Mouse (Mus musculus) macrophage (primary cell): ENCODE data around the gene Stox2. TPM values are rescaled to one million over a fixed set of nuclear protein-coding genes. Genes with fewer than 3 reads are reported as not detected.

ENCODE experiments used
- H3K27ac ChIP-seq: fragments of 350-480 bp; formaldehyde crosslinking; 2 replicates; pipeline ENCODE4 v1.9.0; 2021
- H3K36me3 ChIP-seq: fragments of 350-480 bp; formaldehyde crosslinking; 2 replicates; pipeline ENCODE4 v1.9.0; 2021; ENCODE audit errors: inconsistent target
- H3K4me3 ChIP-seq: fragments of 350-480 bp; formaldehyde crosslinking; 2 replicates; pipeline ENCODE4 v1.9.0; 2021; ENCODE audit errors: inconsistent target
- H3K79me2 ChIP-seq: fragments of 350-480 bp; formaldehyde crosslinking; 2 replicates; pipeline ENCODE4 v1.9.0; 2021; ENCODE audit errors: inconsistent target
- WGBS: methylation state at CpG from one replicate; pipeline ENCODE4 v1.1.7; 2026; ENCODE audit warnings: inconsistent platforms; ENCODE audit not compliant: missing documents; 5-methylcytosine and 5-hydroxymethylcytosine counted together
- polyA plus RNA-seq: library from polyadenylated mRNA; stranded (reverse); fragments of 250-400 nt; gene quantifications from 3 replicates; pipeline ENCODE4 v1.2.4, GENCODE M21; 2018; ENCODE audit warnings: inconsistent platforms

Stox2 gene
- polyA plus RNA-seq, 1 experiment from 2014 or later, result not detected

DNA sequence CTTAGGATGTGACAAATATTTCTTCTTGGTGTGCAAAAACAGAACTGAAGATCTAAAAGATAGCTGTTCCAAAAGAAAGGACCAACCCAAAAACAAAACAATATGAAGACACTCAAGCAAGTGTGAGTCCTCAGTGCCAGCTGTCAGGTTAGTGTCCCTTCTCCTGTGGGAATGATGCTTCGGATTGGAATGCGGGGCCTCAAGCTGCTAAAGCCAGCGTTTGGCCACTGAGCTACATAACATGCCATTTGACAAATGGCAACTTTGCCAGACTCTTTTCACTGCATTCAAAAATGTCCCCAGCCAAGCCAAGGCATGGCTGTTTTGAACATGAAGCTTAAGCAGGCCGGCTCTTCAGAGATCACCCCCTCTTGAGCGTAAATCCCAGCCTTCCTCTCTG, 124.9 kb downstream of the Stox2 start:
- Histone ChIP-seq H3K79me2 (no peaks in the 10 kb centered on the region), H3K27ac (no peak overlapping the region), H3K4me3 (no peak overlapping the region), H3K36me3 (no peaks in the 10 kb centered on the region)
- 77% methylated on average over 5 of the region's 5 CpGs for WGBS

DNA sequence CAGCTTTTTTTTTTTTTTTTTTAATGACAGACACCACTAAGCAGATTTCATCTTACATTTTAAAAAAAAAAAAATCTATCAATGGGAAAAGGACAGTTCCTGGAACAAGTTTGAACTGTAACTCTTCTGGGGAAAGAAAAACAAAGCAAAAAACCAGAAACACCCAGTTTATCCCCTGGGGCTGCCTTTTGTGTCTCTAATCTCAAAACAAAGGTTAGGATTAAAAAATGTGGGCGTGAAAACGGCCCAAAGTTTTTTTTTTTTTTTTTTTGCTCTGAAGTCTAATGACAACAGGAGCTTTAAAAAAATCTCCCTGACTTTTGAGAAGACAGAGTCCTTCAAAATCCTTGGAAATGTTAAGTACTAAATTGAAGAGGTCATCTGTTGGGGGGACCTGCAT, 125.5 kb downstream of the Stox2 start:
- Histone ChIP-seq H3K36me3 (no peaks in the 10 kb centered on the region), H3K4me3 (no peak overlapping the region), H3K79me2 (no peaks in the 10 kb centered on the region), H3K27ac (no peak overlapping the region)
- WGBS, result 91% methylated on average over 2 of the region's 2 CpGs

DNA sequence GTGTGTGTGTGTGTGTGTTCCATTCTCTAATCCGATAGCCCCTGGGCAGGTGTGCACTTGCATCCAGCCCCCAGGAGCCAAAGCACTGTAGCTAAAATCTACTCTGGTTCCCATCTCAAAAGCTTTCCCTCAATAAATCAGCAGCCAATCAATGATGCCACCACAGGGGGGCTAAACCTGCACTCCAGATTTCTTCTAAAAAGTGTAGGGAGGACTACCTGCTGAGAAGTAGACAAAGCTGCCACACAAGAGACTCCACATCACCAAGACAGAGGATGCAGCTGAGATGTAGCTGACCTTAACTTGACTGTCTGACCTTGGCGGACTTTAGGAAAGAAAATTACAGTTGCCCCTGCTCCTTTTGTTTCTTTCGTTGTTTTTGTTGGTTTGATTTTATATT, 127.7 kb downstream of the Stox2 start:
- no peaks in the 10 kb centered on the region for H3K79me2 ChIP-seq
- H3K27ac ChIP-seq, result no peak overlapping the region
- no peaks in the 10 kb centered on the region for H3K36me3 ChIP-seq
- H3K4me3 ChIP-seq, result no peak overlapping the region
- 90% methylated on average over 2 of the region's 3 CpGs for WGBS

DNA sequence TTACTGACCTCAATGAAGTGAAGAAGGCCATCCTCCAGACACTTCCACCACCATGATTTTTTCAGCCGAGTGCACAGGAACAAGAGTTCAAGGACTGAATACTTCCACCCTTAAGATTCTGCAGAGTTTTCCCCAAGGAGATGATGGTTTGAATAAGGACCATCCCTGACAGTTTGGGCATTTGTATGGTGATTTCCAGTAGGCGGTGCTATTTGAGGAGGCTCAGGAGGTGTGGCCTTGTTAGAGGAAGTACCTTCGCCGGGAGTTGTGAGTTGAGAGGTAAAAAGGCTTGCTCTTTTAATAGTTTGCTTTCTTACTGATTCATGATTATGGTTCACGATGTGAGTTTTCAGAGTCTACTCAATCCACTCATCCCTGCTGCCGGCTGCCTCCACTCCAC, 138.0 kb downstream of the Stox2 start:
- no peaks in the 10 kb centered on the region for H3K36me3 ChIP-seq
- no peaks in the 10 kb centered on the region for H3K79me2 ChIP-seq
- no peak overlapping the region for H3K4me3 ChIP-seq
- 76% methylated on average over 6 of the region's 6 CpGs for WGBS
- H3K27ac ChIP-seq, result no peak overlapping the region

DNA sequence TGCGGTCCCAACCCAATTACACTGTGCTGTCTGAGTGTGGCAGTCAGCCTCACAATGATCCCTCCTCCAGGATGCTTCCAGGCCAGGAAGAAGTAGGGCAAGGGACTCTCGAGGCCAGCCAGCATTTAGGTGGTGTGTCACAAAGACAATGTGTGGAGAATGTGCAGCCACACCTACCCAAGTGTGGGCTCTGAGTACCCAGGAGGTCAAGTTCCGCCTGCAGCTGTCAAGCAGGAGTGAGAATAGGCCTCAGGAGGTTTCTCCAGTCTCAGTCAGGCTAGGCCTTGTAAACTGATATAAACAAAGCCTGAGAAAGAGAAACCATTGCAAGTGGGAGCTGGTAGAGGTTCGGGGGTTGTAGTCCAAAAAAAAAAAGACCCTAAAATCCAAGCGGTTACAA, 139.8 kb downstream of the Stox2 start:
- Histone ChIP-seq H3K27ac (no peak overlapping the region), H3K79me2 (no peaks in the 10 kb centered on the region), H3K4me3 (no peak overlapping the region), H3K36me3 (no peaks in the 10 kb centered on the region)
- WGBS, result 85% methylated on average over 5 of the region's 5 CpGs

DNA sequence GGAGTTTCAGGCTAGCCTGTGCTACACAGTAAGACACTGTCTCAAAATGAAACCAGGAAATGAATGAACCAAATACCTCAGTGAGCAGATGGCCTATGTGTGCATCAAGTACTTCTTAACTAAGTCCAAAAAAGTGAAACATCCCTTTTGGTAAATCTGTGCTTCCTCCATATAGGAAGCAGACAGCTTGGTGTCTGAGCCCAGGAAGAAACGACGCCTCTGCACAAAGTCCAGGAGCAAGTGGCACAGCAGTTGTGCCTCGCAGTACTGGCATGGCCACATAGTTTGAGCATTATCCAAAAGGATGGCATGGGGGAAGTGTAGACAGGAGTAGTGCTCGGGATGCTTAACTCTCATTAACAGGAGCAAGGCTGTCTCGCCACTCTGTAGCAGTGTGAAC, 140.3 kb downstream of the Stox2 start:
- H3K79me2 ChIP-seq, result no peaks in the 10 kb centered on the region
- no peaks in the 10 kb centered on the region for H3K36me3 ChIP-seq
- 92% methylated on average over 5 of the region's 5 CpGs for WGBS
- H3K27ac ChIP-seq, result no peak overlapping the region
- H3K4me3 ChIP-seq, result no peak overlapping the region

DNA sequence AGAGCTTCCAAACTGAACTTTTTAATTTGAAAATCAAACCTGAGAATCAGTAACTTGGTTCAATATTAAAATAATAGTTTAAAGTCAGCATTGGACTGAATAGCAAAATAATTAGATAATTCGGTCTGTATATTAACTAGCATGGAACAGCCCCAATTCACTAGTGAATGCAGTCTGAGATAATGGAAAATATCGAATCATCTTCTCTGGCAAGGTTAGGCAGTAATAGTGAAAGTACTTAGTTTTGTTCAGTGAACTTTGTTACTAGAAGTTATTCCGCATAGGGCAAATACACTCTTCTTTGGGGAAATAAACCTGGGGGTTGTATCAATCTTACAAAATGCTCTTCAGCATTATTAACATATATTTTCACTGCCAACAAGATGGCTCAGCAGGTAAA, 147.7 kb downstream of the Stox2 start:
- 91% methylated on average over 3 of the region's 3 CpGs for whole genome bisulfite sequencing
- Histone ChIP-seq H3K27ac (no peak overlapping the region), H3K79me2 (no peaks in the 10 kb centered on the region), H3K36me3 (no peaks in the 10 kb centered on the region), H3K4me3 (no peak overlapping the region)

DNA sequence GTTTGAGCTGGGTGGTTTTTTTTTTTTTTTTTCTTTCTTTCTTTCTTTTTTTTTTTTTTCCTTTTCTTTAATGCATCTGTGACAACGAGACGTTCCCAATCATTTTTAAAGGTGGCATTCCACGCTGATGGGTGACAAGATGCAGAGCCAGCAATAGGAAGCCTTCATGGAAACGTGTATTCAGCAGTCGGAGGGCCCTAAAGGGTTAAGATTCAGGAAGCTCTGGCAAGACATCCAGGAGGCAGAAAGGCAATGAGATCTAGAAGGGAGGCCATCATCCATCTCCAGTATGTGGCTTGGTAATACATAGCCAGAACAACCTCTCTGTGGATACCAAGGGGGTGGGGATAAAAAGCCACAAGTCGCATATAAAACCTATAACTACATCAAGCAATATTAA, 156.5 kb downstream of the Stox2 start:
- WGBS, result 34% methylated on average over 5 of the region's 6 CpGs
- H3K79me2 ChIP-seq, result no peaks in the 10 kb centered on the region
- H3K27ac ChIP-seq, result no peak overlapping the region
- no peaks in the 10 kb centered on the region for H3K36me3 ChIP-seq
- no peak overlapping the region for H3K4me3 ChIP-seq

DNA sequence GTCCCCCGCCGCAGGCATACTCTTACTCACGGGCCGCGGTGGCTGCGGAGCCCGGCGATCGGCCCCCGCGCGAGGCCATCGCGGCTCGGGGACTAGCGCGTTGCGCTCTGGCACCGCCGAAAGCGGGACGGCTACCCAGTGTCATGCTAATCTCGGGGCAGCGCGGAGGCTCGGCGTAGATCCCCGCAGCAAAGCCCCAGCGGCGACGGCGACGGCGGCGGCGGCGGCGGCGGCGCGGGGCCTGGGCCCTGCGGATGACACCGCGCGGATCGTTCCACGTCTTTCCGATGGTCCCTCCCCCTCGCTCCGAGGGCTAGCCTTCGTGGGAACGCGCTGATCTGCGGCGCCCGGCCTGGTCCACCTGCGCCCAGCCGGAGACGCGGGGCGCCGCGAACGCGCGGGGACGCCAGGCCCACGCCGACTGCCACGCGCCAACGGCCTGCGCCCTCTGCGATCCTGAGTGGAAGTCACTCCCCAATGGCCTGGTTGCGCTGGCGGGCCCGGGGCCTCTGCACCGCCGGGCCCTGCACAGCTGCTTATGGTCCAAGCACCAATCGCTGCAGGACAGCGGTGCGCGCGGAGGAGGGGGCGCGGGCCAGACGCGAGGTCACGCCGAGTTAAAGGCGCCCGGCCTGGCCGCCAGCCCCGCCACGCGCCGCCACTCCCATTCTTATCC, 157.2 kb downstream of the Stox2 start:
- WGBS, result 2% methylated on average over 92 of the region's 97 CpGs

DNA sequence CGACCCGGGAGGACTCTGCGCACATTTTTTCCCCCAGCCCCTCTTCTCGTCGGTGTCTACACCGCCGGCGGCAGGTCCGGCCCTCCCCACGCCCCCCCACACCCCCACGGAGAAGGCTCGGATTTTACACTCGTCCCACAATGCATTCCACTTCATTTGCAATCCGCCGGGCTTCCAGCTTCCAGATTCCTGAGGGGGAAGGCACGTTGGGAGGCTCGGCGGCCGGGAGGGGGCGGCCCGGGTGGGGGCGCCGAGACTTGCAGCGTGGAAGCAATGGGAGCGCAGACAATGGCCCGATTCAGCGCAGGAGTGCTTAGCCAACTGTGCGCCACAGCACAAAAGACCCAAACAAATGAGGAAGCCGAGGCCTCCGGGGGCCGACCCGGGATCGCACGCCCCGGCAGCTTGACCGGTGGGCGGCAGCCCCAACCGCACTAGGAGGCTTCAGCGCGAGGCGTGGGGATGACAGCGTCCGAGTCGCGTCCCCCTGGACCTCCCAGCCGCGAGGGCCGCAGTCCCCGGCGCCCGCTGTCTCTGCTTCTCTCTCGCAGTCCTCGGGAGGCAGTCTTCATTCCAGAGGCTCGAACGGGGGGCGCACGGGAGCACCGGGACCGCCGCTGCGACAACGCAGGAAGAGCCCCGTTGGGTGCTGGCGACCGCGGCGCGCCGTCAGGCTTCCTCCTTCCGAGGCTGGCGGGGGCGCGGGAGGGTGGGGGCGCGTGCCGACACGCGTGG, 157.9 kb downstream of the Stox2 start:
- H3K27ac ChIP-seq, result no peak overlapping the region
- no peaks in the 10 kb centered on the region for H3K79me2 ChIP-seq
- H3K4me3 ChIP-seq, result no peak overlapping the region
- H3K36me3 ChIP-seq, result no peaks in the 10 kb centered on the region
- WGBS, result 1% methylated on average over 77 of the region's 78 CpGs

More for the DNA sequence above, 157.2 kb downstream of the Stox2 start:
- Histone ChIP-seq H3K36me3 (no peaks in the 10 kb centered on the region), H3K27ac (no peak overlapping the region), H3K79me2 (no peaks in the 10 kb centered on the region), H3K4me3 (no peak overlapping the region)

DNA sequence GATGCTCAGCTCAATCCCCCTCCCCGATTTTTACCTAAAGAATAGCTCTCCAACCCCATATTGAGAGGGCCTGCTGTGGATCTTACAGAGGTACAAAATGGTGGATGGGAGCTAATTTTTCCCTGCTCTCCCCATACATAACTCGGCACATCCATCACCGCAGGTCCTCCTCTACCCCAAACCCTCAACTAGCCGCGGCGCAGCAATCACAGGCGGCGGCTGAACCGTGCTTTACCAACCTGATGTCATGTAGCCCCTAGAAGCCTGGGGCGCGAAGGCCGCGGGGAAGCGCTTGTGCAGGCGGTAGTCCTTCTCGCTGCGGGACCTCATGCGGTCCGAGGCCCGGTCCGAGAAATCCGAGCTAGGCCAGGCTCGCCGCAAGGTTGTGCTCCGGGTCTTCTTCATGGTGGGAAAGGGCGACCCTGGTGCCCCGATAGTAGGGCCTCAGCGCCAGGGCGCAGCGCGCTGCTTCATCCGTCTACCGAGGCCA, 158.5 kb downstream of the Stox2 start:
- no peak overlapping the region for H3K27ac ChIP-seq
- 4% methylated on average over 33 of the region's 33 CpGs for WGBS
- H3K36me3 ChIP-seq, result no peaks in the 10 kb centered on the region
- no peak overlapping the region for H3K4me3 ChIP-seq
- no peaks in the 10 kb centered on the region for H3K79me2 ChIP-seq

DNA sequence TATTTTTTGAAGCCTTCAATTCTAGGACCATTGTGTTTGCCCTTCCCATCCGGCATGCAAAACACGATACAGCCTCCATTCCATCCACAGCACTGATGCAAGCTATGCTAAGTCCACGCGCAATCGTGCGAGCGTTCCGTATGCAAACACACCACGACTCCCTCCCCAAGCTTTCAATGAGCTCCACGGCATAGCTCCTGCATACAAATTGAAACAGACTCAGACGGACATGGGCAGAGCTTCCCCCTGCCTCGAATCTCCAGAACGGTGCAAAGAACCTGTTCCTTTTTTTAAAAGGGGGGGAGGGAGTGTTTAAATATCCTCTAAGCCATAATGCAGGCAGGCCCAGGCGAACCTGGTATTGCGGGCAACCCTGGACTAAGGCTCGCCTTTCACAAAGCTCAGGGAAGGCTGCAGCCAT, 159.0 kb downstream of the Stox2 start:
- no peaks in the 10 kb centered on the region for H3K36me3 ChIP-seq
- H3K27ac ChIP-seq, result no peak overlapping the region
- 18% methylated on average over 16 of the region's 16 CpGs for WGBS
- H3K4me3 ChIP-seq, result no peak overlapping the region
- no peaks in the 10 kb centered on the region for H3K79me2 ChIP-seq

DNA sequence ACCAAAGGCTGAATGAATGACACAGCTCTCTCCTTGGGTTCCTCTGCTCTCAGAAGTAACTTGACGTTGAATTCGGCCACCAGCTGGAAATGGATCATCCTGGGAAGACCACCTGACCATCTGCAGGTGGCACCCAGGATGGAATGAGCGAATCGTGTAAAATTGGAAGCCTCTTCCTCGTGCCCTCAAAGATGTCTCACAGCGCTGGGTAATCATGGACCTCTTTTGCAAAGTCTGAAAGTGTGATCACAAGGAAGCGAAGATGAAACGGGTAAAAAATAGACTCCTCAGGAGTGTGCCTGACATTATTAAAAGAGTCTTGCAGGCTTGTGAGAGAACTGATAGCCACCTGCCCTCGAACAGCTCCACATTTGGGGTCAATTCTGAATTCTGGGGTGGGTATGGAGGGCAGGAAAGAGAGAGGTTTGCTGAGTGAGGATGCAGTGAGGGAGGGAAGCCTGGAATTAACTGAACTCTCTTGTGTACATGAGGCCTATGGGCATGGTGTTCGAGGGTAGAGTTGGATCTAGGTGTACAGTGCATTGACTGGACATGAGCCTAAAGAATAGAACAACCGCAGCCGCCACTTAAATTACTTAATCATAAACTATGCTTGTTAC, 160.0 kb downstream of the Stox2 start:
- no peak overlapping the region for H3K27ac ChIP-seq
- WGBS, result 85% methylated on average over 12 of the region's 12 CpGs
- H3K36me3 ChIP-seq, result no peaks in the 10 kb centered on the region
- no peaks in the 10 kb centered on the region for H3K79me2 ChIP-seq
- H3K4me3 ChIP-seq, result no peak overlapping the region

DNA sequence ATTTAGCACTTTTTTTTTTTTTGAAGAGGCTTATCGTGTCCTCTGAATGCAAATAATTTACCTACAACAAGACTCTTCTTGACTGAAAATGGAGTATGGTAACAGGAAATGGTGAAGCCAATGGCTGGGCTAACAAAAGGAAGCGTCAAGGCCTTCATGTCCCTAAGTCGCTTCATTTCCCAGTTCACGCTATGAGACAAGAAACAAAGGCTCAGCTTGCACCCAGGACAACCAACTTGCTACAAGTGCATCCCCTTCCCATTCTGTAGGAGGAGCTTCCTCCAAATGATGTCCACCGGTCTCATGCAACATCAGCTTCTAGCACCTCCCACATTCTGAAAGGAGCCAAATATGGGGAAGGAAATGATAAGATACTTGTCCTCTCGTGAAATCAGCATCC, 160.7 kb downstream of the Stox2 start:
- Histone ChIP-seq H3K36me3 (no peaks in the 10 kb centered on the region), H3K79me2 (no peaks in the 10 kb centered on the region), H3K27ac (no peak overlapping the region), H3K4me3 (no peak overlapping the region)
- WGBS, result 75% methylated on average over 5 of the region's 6 CpGs
